Mouse (Mus musculus): Measurements from ENCODE around the gene F2r. TPM values are rescaled to one million over a fixed set of nuclear protein-coding genes. Genes with fewer than 3 reads are reported as not detected.

F2r gene
- total RNA-seq, 4 experiments from 2014 or later: 3.7 to 6.5 (median 5.1) TPM

GRCm38 (mm10) chr13:95595921-95596320, 22.4 kb downstream of the F2r start:
- DNase-seq (ENCODE audit: low spot score in 2 of 2): no peak

GRCm38 (mm10) chr13:95595411-95595810, 22.9 kb downstream of the F2r start:
- no peak for DNase-seq (ENCODE audit: low spot score in 2 of 2)

- no peak for DNase-seq (ENCODE audit: low spot score in 2 of 2)
Observed at GRCm38 (mm10) chr13:95592860-95593259, 25.4 kb downstream of the F2r start.

- DNase-seq (ENCODE audit: low spot score in 2 of 2): no peak
Observed at GRCm38 (mm10) chr13:95591606-95592005, 26.7 kb downstream of the F2r start.

GRCm38 (mm10) chr13:95587628-95588027, 30.7 kb downstream of the F2r start:
- no peak for DNase-seq (ENCODE audit: low spot score in 2 of 2)

- no peak for DNase-seq (ENCODE audit: low spot score in 2 of 2)
Observed at GRCm38 (mm10) chr13:95584898-95585297, 33.4 kb downstream of the F2r start.

GRCm38 (mm10) chr13:95583237-95584189, 34.8 kb downstream of the F2r start:
- no peak for DNase-seq (ENCODE audit: low spot score in 2 of 2)

GRCm38 (mm10) chr13:95581850-95582249, 36.4 kb downstream of the F2r start:
- no peak for DNase-seq (ENCODE audit: low spot score in 2 of 2)

DNA sequence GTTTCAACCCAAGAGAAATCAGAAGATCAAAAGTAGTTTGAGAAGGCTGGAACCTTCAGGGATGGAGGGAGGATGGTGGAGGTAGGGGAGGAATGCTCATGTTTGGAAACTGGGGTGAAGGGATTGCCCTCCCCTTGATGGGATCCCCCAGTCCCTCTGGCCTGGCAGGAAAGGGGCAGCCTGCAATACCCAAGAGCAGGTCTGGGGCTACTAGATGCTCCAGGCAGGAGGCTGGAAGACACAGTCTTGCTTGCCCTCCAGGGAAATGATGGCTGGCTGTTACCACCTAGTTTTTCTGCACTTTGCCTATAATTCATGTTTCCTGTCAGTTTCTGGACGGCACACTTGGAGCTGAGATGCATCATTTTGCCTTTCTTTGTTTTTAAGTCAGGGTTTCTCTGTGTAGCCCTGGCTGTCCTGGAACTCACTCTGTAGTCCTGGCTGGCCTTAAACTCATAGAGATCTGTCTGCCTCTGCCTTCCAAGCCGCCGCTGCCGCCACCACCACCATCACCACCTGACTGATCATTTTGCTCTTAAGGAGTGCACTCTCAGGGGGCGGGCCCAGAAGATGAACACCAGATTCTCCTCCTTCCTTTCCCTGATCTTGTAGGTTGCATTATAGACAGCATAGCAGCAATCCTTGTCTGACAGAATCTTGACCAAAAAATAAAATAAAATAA, 40.1 kb downstream of the F2r start:
- no peak for DNase-seq (ENCODE audit: low spot score in 2 of 2)

- no peak for DNase-seq (ENCODE audit: low spot score in 2 of 2)
Observed at GRCm38 (mm10) chr13:95570877-95571276, 47.4 kb downstream of the F2r start.

- DNase-seq (ENCODE audit: low spot score in 2 of 2): no peak
Observed at GRCm38 (mm10) chr13:95569326-95569725, 49.0 kb downstream of the F2r start.

DNA sequence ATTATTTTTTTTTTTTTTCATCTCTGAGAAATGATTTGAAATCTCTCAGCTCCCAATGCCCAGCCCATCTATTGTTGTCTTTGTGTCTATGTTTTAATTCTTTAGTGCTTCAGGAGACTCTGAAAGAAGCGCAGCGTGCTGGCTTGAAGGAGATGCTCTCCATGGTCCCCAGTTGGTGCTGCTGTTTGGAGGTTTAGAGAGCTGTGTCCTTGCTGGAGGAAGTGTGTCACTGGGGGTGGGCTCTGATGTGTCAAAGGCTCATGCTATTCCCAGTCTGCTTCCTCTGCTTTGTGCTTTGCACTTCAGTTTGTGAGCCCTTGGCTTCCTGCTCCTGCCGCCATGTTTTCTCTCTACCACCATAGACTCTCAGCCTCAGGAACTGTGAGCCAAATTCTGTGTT, 50.0 kb downstream of the F2r start:
- DNase-seq (ENCODE audit: low spot score in 2 of 2): no peak

- DNase-seq (ENCODE audit: low spot score in 2 of 2): no peak
Observed at GRCm38 (mm10) chr13:95566841-95567551, 51.3 kb downstream of the F2r start.

GRCm38 (mm10) chr13:95563693-95564092, 54.6 kb downstream of the F2r start:
- peak; percentile 37 to 71 for DNase-seq (ENCODE audit: low spot score in 2 of 2)

GRCm38 (mm10) chr13:95563066-95563610, 55.1 kb downstream of the F2r start:
- DNase-seq (ENCODE audit: low spot score in 2 of 2): peak; percentile 23 to 38

GRCm38 (mm10) chr13:95557326-95557725, 61.0 kb downstream of the F2r start:
- DNase-seq (ENCODE audit: low spot score in 2 of 2): no peak

- DNase-seq (ENCODE audit: low spot score in 2 of 2): no peak
Observed at GRCm38 (mm10) chr13:95553885-95554492, 64.3 kb downstream of the F2r start.

Data from layer of hippocampus, adult 8-10 months (tissue).